Mouse (Mus musculus) ES-E14 (cell line): ENCODE measurements around the gene Lemd2. TPM values are rescaled to one million over a fixed set of nuclear protein-coding genes. Genes with fewer than 3 reads are reported as not detected.

Experiments
- DNase-seq: peaks from one replicate; pipeline ENCODE4 v3.0.0-alpha.2; 2013; ENCODE audit warnings: low read depth, low spot score
- H3K27ac ChIP-seq: 2 replicates; pipeline ENCODE4 v1.5.1; 2012; ENCODE audit warnings: low read depth, mild to moderate bottlenecking, low read length, moderate library complexity, mixed read lengths; ENCODE audit not compliant: poor library complexity, insufficient read depth, severe bottlenecking
- H3K36me3 ChIP-seq: 2 replicates; pipeline ENCODE4 v1.6.1; 2012; ENCODE audit warnings: mild to moderate bottlenecking, low read length, moderate library complexity, mixed read lengths; ENCODE audit not compliant: control insufficient read depth, poor library complexity, insufficient read depth, severe bottlenecking
- H3K4me1 ChIP-seq, 2 experiments: fragments of 150-350 bp in 1 of 2; sonication (generic) in 1 of 2; 2 replicates each; pipeline ENCODE4 v1.6.1; 2012; ENCODE audit warnings: low read length in 2 of 2, mild to moderate bottlenecking in 1 of 2, mixed read lengths in 1 of 2; ENCODE audit not compliant: control insufficient read depth in 2 of 2, insufficient read depth in 2 of 2, poor library complexity in 1 of 2
- H3K4me3 ChIP-seq, 2 experiments: fragments of 150-350 bp in 1 of 2; sonication (generic) in 1 of 2; 2 replicates each; pipeline ENCODE4 v1.5.1; 2012; ENCODE audit warnings: low read length in 2 of 2, low read depth in 1 of 2, mild to moderate bottlenecking in 1 of 2, mixed read lengths in 1 of 2; ENCODE audit not compliant: insufficient read depth in 1 of 2, poor library complexity in 1 of 2, severe bottlenecking in 1 of 2
- H3K9ac ChIP-seq: 2 replicates; pipeline ENCODE4 v1.6.1; 2012; ENCODE audit warnings: low read depth, mild to moderate bottlenecking, low read length, mixed read lengths; ENCODE audit not compliant: poor library complexity, insufficient read depth, severe bottlenecking
- H3K9me3 ChIP-seq: fragments of 150-350 bp; sonication (generic); 2 replicates; pipeline ENCODE4 v1.6.1; 2012; ENCODE audit warnings: low read depth, mild to moderate bottlenecking, low read length; ENCODE audit not compliant: control insufficient read depth, insufficient read depth
- CHD2 ChIP-seq: IDR thresholded peaks from 2 replicates; pipeline ENCODE4 v1.6.1; 2014; ENCODE audit warnings: mild to moderate bottlenecking, low read depth, low read length, inconsistent platforms
- HCFC1 ChIP-seq: IDR thresholded peaks from 2 replicates; pipeline ENCODE4 v1.6.1; 2012; ENCODE audit warnings: low read length, inconsistent platforms, borderline replicate concordance; ENCODE audit not compliant: insufficient read depth
- MAFK ChIP-seq: IDR thresholded peaks from 2 replicates; pipeline ENCODE4 v1.6.1; 2014; ENCODE audit warnings: mild to moderate bottlenecking, low read depth, low read length, inconsistent platforms; ENCODE audit not compliant: insufficient read depth
- ZC3H11A ChIP-seq: IDR thresholded peaks from 2 replicates; pipeline ENCODE4 v1.6.1; 2012; ENCODE audit warnings: low read depth, mild to moderate bottlenecking, inconsistent platforms, low read length, borderline replicate concordance
- ZNF384 ChIP-seq: IDR thresholded peaks from 2 replicates; pipeline ENCODE4 v1.6.1; 2012; ENCODE audit warnings: low read depth, low read length, inconsistent platforms
- in situ Hi-C, 2 experiments: fragments of 600-800 bp; cut with MboI; formaldehyde crosslinking; loops; one replicate each; pipeline ENCODE4 v1.15.1; 2025; ENCODE audit warnings: low sequenced_read_pairs in 2 of 2, inconsistent platforms in 1 of 2; ENCODE audit not compliant: unreplicated experiment in 2 of 2
- total RNA-seq: library from RNA; depleted of rRNA; stranded (reverse); fragments of 300-350 nt; gene quantifications from 2 replicates; pipeline ENCODE4 v1.2.3, GENCODE M21; 2012

Lemd2 gene
- total RNA-seq, 1 experiment: 51.8 TPM

DNA sequence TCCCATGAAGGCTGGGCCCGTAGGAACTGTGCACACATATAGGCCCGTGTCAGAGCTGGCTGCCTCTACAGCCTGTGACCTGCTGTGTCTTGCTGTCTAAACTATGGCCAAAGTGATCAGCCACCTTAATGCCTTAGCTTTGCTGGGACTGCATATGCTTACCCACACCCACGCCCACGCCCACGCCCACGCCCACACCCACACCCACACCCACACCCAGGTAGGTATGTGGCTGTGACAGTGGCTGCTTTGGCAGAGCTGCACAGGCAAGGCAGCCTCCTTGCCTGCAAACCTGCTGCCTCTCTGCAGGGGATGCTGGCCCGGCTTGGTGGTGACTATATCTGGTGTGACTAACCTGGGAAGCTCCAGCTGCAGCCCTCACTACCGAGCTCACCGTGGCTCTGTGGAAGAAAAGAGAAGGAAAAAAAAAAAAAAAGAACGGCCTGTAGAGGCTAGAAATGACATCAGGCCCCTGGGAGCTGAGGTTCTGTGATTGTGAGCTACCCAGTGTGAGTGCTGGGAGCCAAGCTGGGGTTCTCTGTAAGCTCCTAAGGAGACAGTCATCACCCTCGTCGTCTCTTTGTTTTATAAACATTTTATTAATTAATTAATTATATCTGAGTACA is 20.5 kb downstream of the Lemd2 start:
- Histone ChIP-seq H3K9me3 (no peaks in the 10 kb centered on the region), H3K27ac (no peak overlapping the region), H3K9ac (no peak overlapping the region), H3K36me3 (no peaks in the 10 kb centered on the region), H3K4me1 (peaks cover 6 to 11% of the 10 kb centered on the region in 2 experiments; a peak in 3 of 4 replicates), H3K4me3 (no peak overlapping the region)
- TF ChIP-seq ZC3H11A: no peak
- no peak for TF ChIP-seq ZNF384
- TF ChIP-seq HCFC1: no peak
- no peak for TF ChIP-seq MAFK
- no peak for TF ChIP-seq CHD2
- DNase-seq: no peak
- in situ Hi-C loops: loop anchor here in 1 of 2 experiments (25.0 kb wide), 1 partner anchor 329 kb away; the partner anchor contains the start of gene Grm4

DNA sequence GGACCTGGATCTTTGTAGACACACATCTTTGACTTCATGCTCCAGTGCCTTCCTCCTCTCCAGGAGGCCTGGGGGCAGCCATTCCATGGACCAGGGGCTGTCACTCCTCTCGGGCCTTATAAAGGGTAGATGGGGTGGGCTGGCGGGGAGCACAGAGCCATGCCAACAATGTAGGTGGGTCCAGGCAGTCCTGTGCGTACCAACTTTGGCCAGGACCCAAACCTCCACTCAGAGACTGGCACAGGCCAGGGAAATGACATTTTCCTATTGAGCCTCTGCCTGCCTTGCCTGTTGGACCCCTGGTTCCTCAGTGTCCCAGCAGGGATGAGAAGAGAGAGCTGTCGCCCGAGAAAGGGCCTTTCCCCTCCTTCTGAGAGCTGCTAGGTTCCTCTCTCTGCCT is 21.9 kb downstream of the Lemd2 start:
- in situ Hi-C loops: loop anchor here in 1 of 2 experiments (25.0 kb wide), 1 partner anchor 330 kb away; the partner anchor contains the start of gene Grm4
- no peak overlapping the region for H3K9ac ChIP-seq
- H3K27ac ChIP-seq: no peak overlapping the region
- no peaks in the 10 kb centered on the region for H3K9me3 ChIP-seq
- peaks cover 6 to 11% of the 10 kb centered on the region in 2 experiments; a peak in 3 of 4 replicates for H3K4me1 ChIP-seq
- no peak for DNase-seq
- no peaks in the 10 kb centered on the region for H3K36me3 ChIP-seq
- no peak overlapping the region for H3K4me3 ChIP-seq
- TF ChIP-seq HCFC1 (no peak), ZNF384 (no peak), MAFK (no peak), CHD2 (no peak), ZC3H11A (no peak)

DNA sequence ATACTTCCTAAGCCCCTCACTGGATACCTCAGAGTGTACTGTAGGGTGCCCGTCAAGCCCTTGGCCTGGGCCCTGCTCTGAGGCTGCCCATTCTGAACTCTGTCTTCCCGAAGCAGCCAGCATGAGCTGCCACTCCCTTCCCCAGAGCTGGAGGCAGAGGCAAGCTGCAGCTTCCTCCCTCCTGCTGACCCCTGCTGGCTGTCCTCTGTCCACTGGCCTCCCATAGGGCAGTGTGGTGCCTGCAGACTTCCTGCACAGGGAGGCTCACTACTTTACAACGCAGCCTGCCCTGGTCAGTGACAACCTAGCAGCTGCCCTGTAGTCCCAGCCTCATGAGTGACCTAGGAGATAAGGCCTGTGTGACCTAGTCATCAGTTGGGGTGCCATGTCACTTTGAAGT is 22.6 kb downstream of the Lemd2 start:
- Histone ChIP-seq H3K4me3 (no peak overlapping the region), H3K36me3 (no peaks in the 10 kb centered on the region), H3K4me1 (peaks cover 6 to 11% of the 10 kb centered on the region in 2 experiments; a peak in 3 of 4 replicates), H3K9me3 (no peaks in the 10 kb centered on the region), H3K27ac (no peak overlapping the region), H3K9ac (no peak overlapping the region)
- in situ Hi-C loops: loop anchor here in 1 of 2 experiments (25.0 kb wide), 1 partner anchor 331 kb away; the partner anchor contains the start of gene Grm4
- no peak for DNase-seq
- TF ChIP-seq ZNF384: no peak
- TF ChIP-seq ZC3H11A: no peak
- TF ChIP-seq CHD2: no peak
- TF ChIP-seq HCFC1: no peak
- TF ChIP-seq MAFK: no peak

DNA sequence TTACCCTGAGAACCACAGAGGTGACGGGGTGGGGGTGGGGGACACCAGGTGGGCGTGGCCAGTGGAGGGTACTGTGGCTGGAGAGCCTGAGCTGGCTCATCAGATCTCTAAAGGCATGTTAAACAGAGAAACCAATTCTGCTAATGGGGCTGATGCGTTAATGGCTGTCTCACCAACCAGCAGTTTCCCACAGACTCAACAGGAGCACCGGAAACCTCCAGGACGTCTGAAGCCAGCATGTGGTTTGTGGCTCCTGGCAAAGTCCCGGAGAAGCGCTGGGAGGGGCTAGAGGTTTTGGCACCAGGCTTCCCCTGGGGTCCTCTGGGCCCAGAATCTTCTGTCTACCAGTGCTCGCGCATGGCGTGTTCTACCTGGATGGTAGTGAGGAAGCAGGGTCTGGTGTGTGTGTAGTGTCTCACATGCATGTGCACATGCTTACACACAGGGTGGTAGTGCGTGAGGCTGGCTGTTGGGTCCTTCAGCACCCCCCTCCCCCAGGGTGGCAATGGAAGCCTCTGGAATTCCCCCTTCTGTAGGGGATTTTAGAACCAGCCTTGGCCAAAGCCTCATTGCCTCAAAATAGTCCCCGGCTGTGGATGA is 24.5 kb downstream of the Lemd2 start:
- peaks cover 6 to 11% of the 10 kb centered on the region in 2 experiments; a peak in 3 of 4 replicates for H3K4me1 ChIP-seq
- DNase-seq: no peak
- no peaks in the 10 kb centered on the region for H3K36me3 ChIP-seq
- H3K27ac ChIP-seq: peak overlapping the region; percentile 71; the same call in 1 of the 2 replicates
- no peaks in the 10 kb centered on the region for H3K9me3 ChIP-seq
- TF ChIP-seq ZC3H11A (no peak), ZNF384 (no peak), CHD2 (no peak), HCFC1 (no peak), MAFK (no peak)
- in situ Hi-C loops: loop anchor here in 1 of 2 experiments (25.0 kb wide), 1 partner anchor 333 kb away; the partner anchor contains the start of gene Grm4
- H3K4me3 ChIP-seq: no peak overlapping the region; a peak in 1 of 4 replicates
- peak overlapping the region; percentile 42; the same call in 1 of the 2 replicates for H3K9ac ChIP-seq
